ENCODE assay signal across 28 mouse cellular contexts in genomic region chr5:103291219-103291618, GRCm38 (mm10).
DNase-seq lines count a peak whose midpoint lies in the region; ATAC-seq and TF ChIP-seq lines count a peak whose summit lies in the region.
"Had no signal": no experiment of that assay in that cellular context is flagged by ENCODE, and none has a peak within 500 bp of the region (broad histone marks: within the 10 kb centered on the region; RNA-seq: fewer than 3 reads in every experiment).

No protein-coding gene starts in this region.

- H3K27ac ChIP-seq in intestine, embryonic 15.5 days, result no peak overlapping the region
- H3K27ac ChIP-seq in intestine, postnatal 0 days (ENCODE audit: low read depth, low read length), result no peak overlapping the region
- H3K27ac ChIP-seq in liver, postnatal 0 days (ENCODE audit: low read depth), result no peak overlapping the region
- no peak overlapping the region for H3K27ac ChIP-seq in liver, embryonic 11.5 days (ENCODE audit: low read depth, low read length)
- H3K27ac ChIP-seq in stomach, embryonic 16.5 days (ENCODE audit: low read length), result no peak overlapping the region
- H3K27ac ChIP-seq: embryonic facial prominence, embryonic 12.5 days; embryonic facial prominence, embryonic 15.5 days; gastrocnemius, adult 2 months; heart, embryonic 15.5 days; hindbrain, embryonic 10.5 days; hindbrain, embryonic 14.5 days; hindbrain, postnatal 0 days had no signal

- no peaks in the 10 kb centered on the region for H3K27me3 ChIP-seq in intestine, embryonic 15.5 days (replicated peaks)
- no peaks in the 10 kb centered on the region for H3K27me3 ChIP-seq in intestine, postnatal 0 days (replicated peaks; ENCODE audit: control insufficient read depth, insufficient read depth, low read length)
- no peaks in the 10 kb centered on the region for H3K27me3 ChIP-seq in liver, postnatal 0 days (ENCODE audit: insufficient read depth, low read length)
- H3K27me3 ChIP-seq in liver, embryonic 11.5 days (replicated peaks; ENCODE audit: control insufficient read depth, insufficient read depth, low read length), result no peaks in the 10 kb centered on the region
- no peaks in the 10 kb centered on the region for H3K27me3 ChIP-seq in stomach, embryonic 16.5 days (ENCODE audit: control insufficient read depth, insufficient read depth, low read length)
- H3K27me3 ChIP-seq: embryonic facial prominence, embryonic 12.5 days; embryonic facial prominence, embryonic 15.5 days; heart, embryonic 12.5 days; heart, embryonic 15.5 days had no signal

- WGBS in intestine, embryonic 15.5 days, result 76% methylated on average over 8 of the region's 8 CpGs
- 71% methylated on average over 8 of the region's 8 CpGs for WGBS in intestine, postnatal 0 days
- WGBS in liver, postnatal 0 days (ENCODE audit: insufficient replicate concordance), result 77% methylated on average over 8 of the region's 8 CpGs
- WGBS in liver, embryonic 11.5 days, result 79% methylated on average over 8 of the region's 8 CpGs
- WGBS in large intestine, adult 2 months, result 47% methylated on average over 8 of the region's 8 CpGs
- 71% methylated on average over 8 of the region's 8 CpGs for WGBS in stomach, embryonic 16.5 days

- no peak overlapping the region for H3K4me3 ChIP-seq in intestine, embryonic 15.5 days (replicated peaks)
- H3K4me3 ChIP-seq in intestine, postnatal 0 days (ENCODE audit: low read depth, low read length), result no peak overlapping the region
- no peak overlapping the region for H3K4me3 ChIP-seq in liver, postnatal 0 days (ENCODE audit: low read depth, low read length)
- H3K4me3 ChIP-seq in liver, embryonic 11.5 days (ENCODE audit: low read depth, low read length), result no peak overlapping the region
- H3K4me3 ChIP-seq in stomach, embryonic 16.5 days (replicated peaks; ENCODE audit: low read length), result no peak overlapping the region
- H3K4me3 ChIP-seq: embryonic facial prominence, embryonic 12.5 days; embryonic facial prominence, embryonic 15.5 days; gastrocnemius, adult 2 months; heart, embryonic 12.5 days; heart, embryonic 15.5 days; hindbrain, embryonic 10.5 days had no signal

- H3K4me1 ChIP-seq in intestine, embryonic 15.5 days (replicated peaks), result no peaks in the 10 kb centered on the region
- no peaks in the 10 kb centered on the region for H3K4me1 ChIP-seq in intestine, postnatal 0 days (replicated peaks; ENCODE audit: control insufficient read depth, insufficient read depth, low read length)
- no peaks in the 10 kb centered on the region for H3K4me1 ChIP-seq in liver, postnatal 0 days (ENCODE audit: insufficient read depth)
- H3K4me1 ChIP-seq in liver, embryonic 11.5 days (replicated peaks; ENCODE audit: control insufficient read depth, insufficient read depth, low read length), result no peaks in the 10 kb centered on the region
- H3K4me1 ChIP-seq in stomach, embryonic 16.5 days (ENCODE audit: control insufficient read depth, insufficient read depth, low read length), result no peaks in the 10 kb centered on the region
- H3K4me1 ChIP-seq: embryonic facial prominence, embryonic 12.5 days; embryonic facial prominence, embryonic 15.5 days; heart, embryonic 12.5 days; heart, embryonic 15.5 days; hindbrain, embryonic 10.5 days had no signal

- no peak overlapping the region for H3K9ac ChIP-seq in intestine, embryonic 15.5 days
- no peak overlapping the region for H3K9ac ChIP-seq in intestine, postnatal 0 days (ENCODE audit: low read depth, low read length)
- no peak overlapping the region for H3K9ac ChIP-seq in liver, postnatal 0 days (replicated peaks)
- H3K9ac ChIP-seq in liver, embryonic 11.5 days (ENCODE audit: low read depth, low read length), result no peak overlapping the region
- H3K9ac ChIP-seq in stomach, embryonic 16.5 days (ENCODE audit: low read length), result no peak overlapping the region
- H3K9ac ChIP-seq: embryonic facial prominence, embryonic 12.5 days; embryonic facial prominence, embryonic 15.5 days; forebrain, postnatal 0 days; heart, embryonic 12.5 days; heart, embryonic 15.5 days; hindbrain, embryonic 14.5 days had no signal

- H3K9me3 ChIP-seq in intestine, embryonic 15.5 days, result no peaks in the 10 kb centered on the region
- H3K9me3 ChIP-seq in intestine, postnatal 0 days (ENCODE audit: control insufficient read depth), result no peaks in the 10 kb centered on the region
- H3K9me3 ChIP-seq in liver, postnatal 0 days (ENCODE audit: low read length), result no peaks in the 10 kb centered on the region
- H3K9me3 ChIP-seq in liver, embryonic 11.5 days (ENCODE audit: control insufficient read depth, low read length), result no peaks in the 10 kb centered on the region
- no peaks in the 10 kb centered on the region for H3K9me3 ChIP-seq in stomach, embryonic 16.5 days (replicated peaks; ENCODE audit: control insufficient read depth, low read length)
- H3K9me3 ChIP-seq: embryonic facial prominence, embryonic 12.5 days; embryonic facial prominence, embryonic 15.5 days; heart, embryonic 12.5 days; heart, embryonic 15.5 days; hindbrain, embryonic 10.5 days had no signal

- H3K36me3 ChIP-seq in intestine, embryonic 15.5 days, result no peaks in the 10 kb centered on the region
- H3K36me3 ChIP-seq in intestine, postnatal 0 days (ENCODE audit: control insufficient read depth, insufficient read depth), result no peaks in the 10 kb centered on the region
- H3K36me3 ChIP-seq in liver, postnatal 0 days (replicated peaks; ENCODE audit: insufficient read depth, low read length), result no peaks in the 10 kb centered on the region
- no peaks in the 10 kb centered on the region for H3K36me3 ChIP-seq in liver, embryonic 11.5 days (ENCODE audit: control insufficient read depth, insufficient read depth, low read length)
- no peaks in the 10 kb centered on the region for H3K36me3 ChIP-seq in stomach, embryonic 16.5 days (ENCODE audit: control insufficient read depth, insufficient read depth, low read length)
- H3K36me3 ChIP-seq: embryonic facial prominence, embryonic 12.5 days; embryonic facial prominence, embryonic 15.5 days; heart, embryonic 12.5 days; heart, embryonic 15.5 days; hindbrain, embryonic 10.5 days had no signal

- peak; percentile 25 for DNase-seq in liver, postnatal 0 days
- DNase-seq in liver, embryonic 11.5 days (ENCODE audit: low spot score), result no peak
- DNase-seq in large intestine, adult 2 months (ENCODE audit: low read depth, low spot score), result peak; percentile 8
- DNase-seq in adrenal gland, adult (ENCODE audit: inconsistent age in 2 of 2, low spot score in 1 of 2), result no peak
- no peak for DNase-seq in adrenal gland, postnatal 10 days
- DNase-seq: adrenal gland, adult 2 months; adrenal gland, postnatal 36 days; cerebellum, adult 18-20 months; cerebellum, adult 9-10 months; cerebellum, postnatal 14 days; forebrain, postnatal 0 days; gastrocnemius, adult 2 months; gastrocnemius, postnatal 14 days; heart, adult 11 months; heart, postnatal 10 days; heart, postnatal 36 days had no signal

- ATAC-seq in intestine, embryonic 15.5 days, result 0 out of 2 replicates have a peak, but pooled peaks have one; percentile 39
- ATAC-seq in intestine, postnatal 0 days, result no peak
- peak; percentile 86 for ATAC-seq in liver, postnatal 0 days
- ATAC-seq in liver, embryonic 11.5 days (replicated peaks; ENCODE audit: low FRiP score), result no peak
- ATAC-seq in stomach, embryonic 16.5 days (ENCODE audit: insufficient read depth, low FRiP score), result peak; percentile 58
- ATAC-seq: forebrain, embryonic 14.5 days; forebrain, postnatal 0 days; hindbrain, postnatal 0 days; Patski had no signal

- no peak overlapping the region for H3K4me2 ChIP-seq in intestine, embryonic 15.5 days (replicated peaks)
- H3K4me2 ChIP-seq in intestine, postnatal 0 days (replicated peaks; ENCODE audit: low read depth), result no peak overlapping the region
- no peak overlapping the region for H3K4me2 ChIP-seq in liver, postnatal 0 days (ENCODE audit: low read depth, low read length)
- H3K4me2 ChIP-seq in liver, embryonic 11.5 days, result no peak overlapping the region
- no peak overlapping the region for H3K4me2 ChIP-seq in stomach, embryonic 16.5 days (ENCODE audit: low read depth, low read length)
- H3K4me2 ChIP-seq: embryonic facial prominence, embryonic 12.5 days; embryonic facial prominence, embryonic 15.5 days; heart, embryonic 12.5 days; heart, embryonic 15.5 days; hindbrain, embryonic 14.5 days had no signal

- no peak for TF ChIP-seq CTCF in intestine, postnatal 0 days (IDR thresholded peaks at IDR 0.05; ENCODE audit: low read depth)
- no peak for TF ChIP-seq CTCF in liver, postnatal 0 days (IDR thresholded peaks at IDR 0.05; ENCODE audit: low read depth)

- no peak for TF ChIP-seq EP300 in liver, postnatal 0 days (IDR thresholded peaks at IDR 0.05; ENCODE audit: low read depth)

Comparison
In these comparisons a context has a peak if more than half of its experiments do, and no peak if none do; other contexts are left out.
1. ATAC-seq: peak in intestine, embryonic 15.5 days (single experiment), liver, postnatal 0 days (single experiment) and stomach, embryonic 16.5 days (single experiment); none in intestine, postnatal 0 days (single experiment) and liver, embryonic 11.5 days (single experiment).
2. DNase-seq: peak in liver, postnatal 0 days (single experiment) and large intestine, adult 2 months (single experiment); none in liver, embryonic 11.5 days (single experiment), adrenal gland, adult (0 of 2) and adrenal gland, postnatal 10 days (single experiment).